In genomic region chr10:33974781-33975494, GRCm38 (mm10) we compare ENCODE assay signal across 28 mouse cellular contexts.
"Had no signal": no experiment of that assay in that cellular context is flagged by ENCODE, and none has a peak within 500 bp of the region (broad histone marks: within the 10 kb centered on the region; RNA-seq: fewer than 3 reads in every experiment).

No protein-coding gene starts in this region.

- H3K27me3 ChIP-seq: embryonic facial prominence, embryonic 12.5 days; embryonic facial prominence, embryonic 13.5 days; embryonic facial prominence, embryonic 15.5 days; forebrain, embryonic 12.5 days; forebrain, embryonic 13.5 days; forebrain, embryonic 15.5 days had no signal

- H3K9me3 ChIP-seq: embryonic facial prominence, embryonic 12.5 days; embryonic facial prominence, embryonic 15.5 days; forebrain, embryonic 12.5 days had no signal

- H3K36me3 ChIP-seq: embryonic facial prominence, embryonic 12.5 days; embryonic facial prominence, embryonic 15.5 days; forebrain, embryonic 12.5 days; forebrain, embryonic 15.5 days had no signal

- H3K4me1 ChIP-seq: embryonic facial prominence, embryonic 10.5 days; embryonic facial prominence, embryonic 12.5 days; embryonic facial prominence, embryonic 13.5 days; embryonic facial prominence, embryonic 15.5 days; forebrain, embryonic 10.5 days; forebrain, embryonic 12.5 days; forebrain, embryonic 13.5 days; forebrain, embryonic 15.5 days had no signal

- ATAC-seq: forebrain, embryonic 13.5 days; forebrain, embryonic 14.5 days; forebrain, embryonic 15.5 days; forebrain, embryonic 16.5 days; forebrain, postnatal 0 days had no signal

- H3K27ac ChIP-seq: embryonic facial prominence, embryonic 10.5 days; embryonic facial prominence, embryonic 12.5 days; embryonic facial prominence, embryonic 13.5 days; embryonic facial prominence, embryonic 15.5 days; forebrain, embryonic 10.5 days; forebrain, embryonic 12.5 days; forebrain, embryonic 13.5 days; forebrain, embryonic 15.5 days; gastrocnemius, adult 2 months had no signal

- DNase-seq: cerebellum, adult 18-20 months; cerebellum, adult 2 months; cerebellum, adult 8-10 months; cerebellum, adult 9-10 months; cerebellum, adult 9-11 months; cerebellum, postnatal 10 days; cerebellum, postnatal 14 days; cerebellum, postnatal 25 days; cerebellum, postnatal 36 days; embryo, embryonic 11 days; forebrain, postnatal 0 days; gastrocnemius, adult 2 months; gastrocnemius, postnatal 10 days; gastrocnemius, postnatal 14 days; gastrocnemius, postnatal 25 days; gastrocnemius, postnatal 36 days; heart, adult 11 months had no signal

- H3K9ac ChIP-seq: embryonic facial prominence, embryonic 12.5 days; embryonic facial prominence, embryonic 13.5 days; embryonic facial prominence, embryonic 15.5 days; forebrain, embryonic 12.5 days; forebrain, embryonic 13.5 days; forebrain, embryonic 15.5 days; forebrain, postnatal 0 days had no signal

- H3K4me3 ChIP-seq: embryonic facial prominence, embryonic 10.5 days; embryonic facial prominence, embryonic 12.5 days; embryonic facial prominence, embryonic 13.5 days; embryonic facial prominence, embryonic 15.5 days; erythroblast, embryonic 14.5 days; forebrain, embryonic 10.5 days; forebrain, embryonic 12.5 days; forebrain, embryonic 13.5 days; forebrain, embryonic 15.5 days; gastrocnemius, adult 2 months had no signal

- H3K4me2 ChIP-seq: embryonic facial prominence, embryonic 12.5 days; embryonic facial prominence, embryonic 13.5 days; embryonic facial prominence, embryonic 15.5 days; forebrain, embryonic 12.5 days; forebrain, embryonic 13.5 days; forebrain, embryonic 15.5 days had no signal
